Mouse (Mus musculus) intestine, embryonic 16.5 days (tissue): ENCODE results near the gene Cbln1. TPM values are rescaled to one million over a fixed set of nuclear protein-coding genes. Genes with fewer than 3 reads are reported as not detected.

Experiments
- ATAC-seq: fragments of 200-750 bp; cut with Nextera tagmentation; 2 replicates; pipeline ENCODE4 v1.8.0; 2017; ENCODE audit warnings: moderate TSS enrichment, moderate library complexity
- H3K27ac ChIP-seq: fragments of 300-500 bp; sonication (generic); 2 replicates; pipeline ENCODE4 v1.5.1; 2014; ENCODE audit warnings: mild to moderate bottlenecking, low read length
- H3K27me3 ChIP-seq: fragments of 300-500 bp; sonication (generic); replicated peaks from 2 replicates; pipeline ENCODE4 v1.6.1; 2014; ENCODE audit warnings: low read length, control low read depth, mixed read lengths; ENCODE audit not compliant: control insufficient read depth, insufficient read depth
- H3K36me3 ChIP-seq: fragments of 300-500 bp; sonication (generic); 2 replicates; pipeline ENCODE4 v1.6.1; 2014; ENCODE audit warnings: low read length, control low read depth; ENCODE audit not compliant: control insufficient read depth, insufficient read depth
- H3K4me1 ChIP-seq: fragments of 300-500 bp; sonication (generic); 2 replicates; pipeline ENCODE4 v1.6.1; 2014; ENCODE audit warnings: low read length, control low read depth, mixed read lengths; ENCODE audit not compliant: control insufficient read depth, insufficient read depth
- H3K4me2 ChIP-seq: fragments of 300-500 bp; sonication (generic); 2 replicates; pipeline ENCODE4 v1.6.1; 2014; ENCODE audit warnings: low read depth, low read length, control low read depth
- H3K4me3 ChIP-seq: fragments of 300-500 bp; sonication (generic); 2 replicates; pipeline ENCODE4 v1.5.1; 2014; ENCODE audit warnings: mild to moderate bottlenecking, low read length
- H3K9ac ChIP-seq: fragments of 300-500 bp; sonication (generic); 2 replicates; pipeline ENCODE4 v1.6.1; 2014; ENCODE audit warnings: low read depth, low read length
- H3K9me3 ChIP-seq: fragments of 300-500 bp; sonication (generic); 2 replicates; pipeline ENCODE4 v1.6.1; 2016; ENCODE audit warnings: low read length, control low read depth; ENCODE audit not compliant: control insufficient read depth
- WGBS: fragments of 180-500 bp; shearing (Covaris S2); extraction: QIAGEN DNeasy Blood & Tissue Kit; methylation state at CpG from one replicate; pipeline ENCODE4 v1.1.7; 2014; 5-methylcytosine and 5-hydroxymethylcytosine counted together
- polyA plus RNA-seq: library from polyadenylated mRNA; unstranded; fragments of >200 nt; fragmentation: Nextera tagmentation; extraction: Ambion mirVana; gene quantifications from 2 replicates; pipeline ENCODE4 v1.2.1, GENCODE M21; 2015

Gene Cbln1
- not detected in 2 replicates for polyA plus RNA-seq

- peak within 1 kb of the TSS; percentile 60 for H3K4me3 ChIP-seq
- WGBS, result under 1% methylated on average over 105 of the region's 122 CpGs
- peak within 1 kb of the TSS; percentile 43; the same call in 1 of the 2 replicates for H3K9ac ChIP-seq
- no peaks in the 10 kb centered on the region for H3K9me3 ChIP-seq
- H3K27ac ChIP-seq, result no peak within 1 kb of the TSS
- peak within 1 kb of the TSS; percentile 97 for H3K4me2 ChIP-seq
- H3K4me1 ChIP-seq, result peaks cover 28% of the 10 kb centered on the region
- H3K36me3 ChIP-seq, result no peaks in the 10 kb centered on the region
- H3K27me3 ChIP-seq, result peaks cover 71% of the 10 kb centered on the region
- peak; percentile 97 for ATAC-seq
Measured at GRCm38 (mm10) chr8:87472271-87473236, at the start of gene Cbln1. TSS of gene Cbln1 (minus strand) at chr8:87472609.

GRCm38 (mm10) chr8:87517132-87517531, 44.7 kb upstream of the Cbln1 start:
- Histone ChIP-seq H3K4me3 (no peak overlapping the region), H3K4me2 (no peak overlapping the region), H3K9ac (no peak overlapping the region), H3K9me3 (no peaks in the 10 kb centered on the region), H3K4me1 (no peaks in the 10 kb centered on the region), H3K27me3 (no peaks in the 10 kb centered on the region), H3K27ac (no peak overlapping the region), H3K36me3 (no peaks in the 10 kb centered on the region)
- ATAC-seq, result no peak
- WGBS, result 88% methylated on average over 3 of the region's 3 CpGs

- Histone ChIP-seq H3K27me3 (no peaks in the 10 kb centered on the region), H3K36me3 (no peaks in the 10 kb centered on the region), H3K9ac (no peak overlapping the region), H3K9me3 (no peaks in the 10 kb centered on the region), H3K4me1 (no peaks in the 10 kb centered on the region), H3K27ac (no peak overlapping the region), H3K4me3 (no peak overlapping the region), H3K4me2 (no peak overlapping the region)
- no peak for ATAC-seq
- WGBS, result 90% methylated on average over 5 of the region's 5 CpGs
Measured at GRCm38 (mm10) chr8:87513796-87514195, 41.4 kb upstream of the Cbln1 start.

GRCm38 (mm10) chr8:87513350-87513749, 40.9 kb upstream of the Cbln1 start:
- Histone ChIP-seq H3K4me3 (no peak overlapping the region), H3K9me3 (no peaks in the 10 kb centered on the region), H3K27me3 (no peaks in the 10 kb centered on the region), H3K4me1 (no peaks in the 10 kb centered on the region), H3K4me2 (no peak overlapping the region), H3K36me3 (no peaks in the 10 kb centered on the region), H3K9ac (no peak overlapping the region), H3K27ac (no peak overlapping the region)
- WGBS, result 79% methylated on average over 3 of the region's 3 CpGs
- ATAC-seq, result no peak

GRCm38 (mm10) chr8:87512636-87513035, 40.2 kb upstream of the Cbln1 start:
- Histone ChIP-seq H3K4me3 (no peak overlapping the region), H3K27ac (no peak overlapping the region), H3K4me2 (no peak overlapping the region), H3K4me1 (no peaks in the 10 kb centered on the region), H3K9me3 (no peaks in the 10 kb centered on the region), H3K36me3 (no peaks in the 10 kb centered on the region), H3K9ac (no peak overlapping the region), H3K27me3 (no peaks in the 10 kb centered on the region)
- 83% methylated on average over 6 of the region's 6 CpGs for WGBS
- ATAC-seq, result no peak

GRCm38 (mm10) chr8:87507046-87507445, 34.6 kb upstream of the Cbln1 start:
- Histone ChIP-seq H3K9me3 (no peaks in the 10 kb centered on the region), H3K4me3 (no peak overlapping the region), H3K4me1 (no peaks in the 10 kb centered on the region), H3K27me3 (no peaks in the 10 kb centered on the region), H3K4me2 (no peak overlapping the region), H3K27ac (no peak overlapping the region), H3K9ac (no peak overlapping the region), H3K36me3 (no peaks in the 10 kb centered on the region)
- ATAC-seq, result no peak
- 58% methylated on average over 9 of the region's 9 CpGs for WGBS

GRCm38 (mm10) chr8:87504441-87504840, 32.0 kb upstream of the Cbln1 start:
- Histone ChIP-seq H3K27ac (no peak overlapping the region), H3K4me2 (no peak overlapping the region), H3K27me3 (no peaks in the 10 kb centered on the region), H3K4me1 (no peaks in the 10 kb centered on the region), H3K9me3 (no peaks in the 10 kb centered on the region), H3K4me3 (no peak overlapping the region), H3K9ac (no peak overlapping the region), H3K36me3 (no peaks in the 10 kb centered on the region)
- ATAC-seq, result no peak
- 65% methylated on average over 5 of the region's 5 CpGs for WGBS

GRCm38 (mm10) chr8:87502684-87503083, 30.3 kb upstream of the Cbln1 start:
- Histone ChIP-seq H3K9me3 (no peaks in the 10 kb centered on the region), H3K4me3 (no peak overlapping the region), H3K9ac (no peak overlapping the region), H3K4me2 (no peak overlapping the region), H3K27me3 (no peaks in the 10 kb centered on the region), H3K27ac (no peak overlapping the region), H3K36me3 (no peaks in the 10 kb centered on the region), H3K4me1 (no peaks in the 10 kb centered on the region)
- WGBS, result 71% methylated on average over 6 of the region's 6 CpGs
- no peak for ATAC-seq

GRCm38 (mm10) chr8:87497641-87498040, 25.2 kb upstream of the Cbln1 start:
- Histone ChIP-seq H3K9me3 (no peaks in the 10 kb centered on the region), H3K9ac (no peak overlapping the region), H3K4me3 (no peak overlapping the region), H3K27ac (no peak overlapping the region), H3K27me3 (no peaks in the 10 kb centered on the region), H3K4me1 (no peaks in the 10 kb centered on the region), H3K4me2 (no peak overlapping the region), H3K36me3 (no peaks in the 10 kb centered on the region)
- ATAC-seq, result no peak
- WGBS, result 58% methylated on average over 6 of the region's 6 CpGs
